Mouse (Mus musculus) lung, embryonic 15.5 days (tissue): ENCODE results near the gene Klhdc9. TPM values are rescaled to one million over a fixed set of nuclear protein-coding genes. Genes with fewer than 3 reads are reported as not detected.

Experiments used
- ATAC-seq: fragments of 200-750 bp; cut with Nextera tagmentation; 2 replicates; pipeline ENCODE4 v1.8.0; 2017; ENCODE audit warnings: moderate number of reproducible peaks, borderline replicate concordance; ENCODE audit not compliant: low FRiP score, low TSS enrichment; ENCODE audit errors: extremely low read depth
- H3K27ac ChIP-seq: fragments of 300-500 bp; sonication (generic); 2 replicates; pipeline ENCODE4 v1.5.1; 2015; ENCODE audit warnings: moderate library complexity, mild to moderate bottlenecking, inconsistent platforms
- H3K27me3 ChIP-seq: fragments of 300-500 bp; sonication (generic); 2 replicates; pipeline ENCODE4 v1.6.1; 2015; ENCODE audit warnings: inconsistent platforms
- H3K36me3 ChIP-seq: fragments of 300-500 bp; sonication (generic); 2 replicates; pipeline ENCODE4 v1.6.1; 2015; ENCODE audit warnings: inconsistent platforms
- H3K4me1 ChIP-seq: fragments of 300-500 bp; sonication (generic); 2 replicates; pipeline ENCODE4 v1.6.1; 2015; ENCODE audit warnings: inconsistent platforms
- H3K4me2 ChIP-seq: fragments of 300-500 bp; sonication (generic); 2 replicates; pipeline ENCODE4 v1.6.1; 2015; ENCODE audit warnings: inconsistent platforms, mild to moderate bottlenecking, moderate library complexity
- H3K4me3 ChIP-seq: fragments of 300-500 bp; sonication (generic); 2 replicates; pipeline ENCODE4 v1.5.1; 2015; ENCODE audit warnings: mild to moderate bottlenecking, inconsistent platforms
- H3K9ac ChIP-seq: fragments of 300-500 bp; sonication (generic); 2 replicates; pipeline ENCODE4 v1.6.1; 2015; ENCODE audit warnings: inconsistent platforms
- H3K9me3 ChIP-seq: fragments of 300-500 bp; sonication (generic); 2 replicates; pipeline ENCODE4 v1.6.1; 2016; ENCODE audit warnings: inconsistent platforms
- WGBS: fragments of 180-500 bp; shearing (Covaris S2); methylation state at CpG from one replicate; pipeline ENCODE4 v1.1.7; 2015; 5-methylcytosine and 5-hydroxymethylcytosine counted together
- polyA plus RNA-seq: library from polyadenylated mRNA; unstranded; fragments of >200 nt; fragmentation: Nextera tagmentation; extraction: Ambion mirVana; gene quantifications from 2 replicates; pipeline ENCODE4 v1.2.1, GENCODE M21; 2015

Gene Klhdc9
- polyA plus RNA-seq, 1 experiment from 2014 or later, result 2.6 TPM

DNA sequence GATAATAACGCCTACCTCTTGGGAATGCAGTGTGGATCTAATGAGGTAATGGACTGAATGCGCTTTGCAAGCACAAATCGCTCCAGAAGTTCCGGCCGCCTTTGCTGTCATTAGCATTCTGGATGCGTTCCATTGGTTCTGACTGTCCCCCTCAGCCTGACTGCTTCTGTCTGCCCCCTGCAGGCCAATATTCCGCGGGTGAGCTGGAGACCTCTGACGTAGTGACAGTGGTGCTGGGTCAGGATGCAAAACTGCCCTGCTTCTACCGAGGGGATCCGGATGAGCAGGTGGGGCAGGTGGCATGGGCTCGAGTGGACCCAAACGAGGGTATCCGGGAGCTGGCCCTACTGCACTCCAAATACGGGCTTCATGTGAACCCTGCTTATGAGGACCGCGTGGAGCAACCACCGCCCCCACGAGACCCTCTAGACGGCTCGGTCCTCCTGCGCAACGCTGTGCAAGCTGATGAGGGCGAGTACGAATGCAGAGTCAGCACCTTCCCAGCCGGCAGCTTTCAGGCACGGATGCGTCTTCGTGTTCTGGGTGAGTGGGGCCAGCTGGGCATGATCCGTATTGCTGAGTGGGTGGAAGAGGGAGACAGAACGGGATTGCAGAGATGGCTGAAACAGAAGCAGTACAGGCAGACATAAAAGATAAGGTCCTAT lies 19.5 kb upstream of the Klhdc9 start:
- 2% methylated on average over 31 of the region's 31 CpGs for WGBS
- H3K4me1 ChIP-seq, result peaks cover 18% of the 10 kb centered on the region
- H3K9me3 ChIP-seq, result no peaks in the 10 kb centered on the region
- peak overlapping the region; percentile 18; the same call in 1 of the 2 replicates for H3K4me3 ChIP-seq
- no peak overlapping the region for H3K27ac ChIP-seq
- peak; percentile 62; the same call in 1 of the 2 replicates for ATAC-seq
- H3K36me3 ChIP-seq, result no peaks in the 10 kb centered on the region
- peaks cover 19% of the 10 kb centered on the region for H3K27me3 ChIP-seq
- H3K4me2 ChIP-seq, result peak overlapping the region; percentile 60
- H3K9ac ChIP-seq, result no peak overlapping the region

DNA sequence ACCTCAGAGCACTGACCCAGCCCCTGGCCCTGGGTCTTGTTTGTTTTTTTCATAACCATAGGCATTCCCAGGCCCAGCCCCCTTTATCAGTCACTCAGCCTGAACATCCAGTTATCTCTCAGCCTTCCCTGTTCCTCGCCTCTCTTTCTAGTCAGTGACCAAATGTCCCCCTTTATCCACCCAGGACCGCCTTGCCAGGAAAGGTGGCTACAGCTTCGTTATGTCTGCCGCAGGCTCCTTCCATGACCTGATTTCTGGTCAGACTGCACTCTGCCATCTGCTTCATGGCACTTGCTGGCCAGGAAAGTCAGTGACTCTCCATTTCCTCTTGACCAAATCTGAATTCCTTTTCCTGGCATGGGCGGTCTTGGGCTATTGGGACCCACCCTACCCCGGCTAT lies 17.7 kb upstream of the Klhdc9 start:
- H3K4me2 ChIP-seq, result no peak overlapping the region
- no peaks in the 10 kb centered on the region for H3K9me3 ChIP-seq
- peaks cover 30% of the 10 kb centered on the region for H3K4me1 ChIP-seq
- H3K27me3 ChIP-seq, result peaks cover 19% of the 10 kb centered on the region
- H3K27ac ChIP-seq, result no peak overlapping the region
- H3K9ac ChIP-seq, result no peak overlapping the region
- no peaks in the 10 kb centered on the region for H3K36me3 ChIP-seq
- no peak overlapping the region for H3K4me3 ChIP-seq
- no peak for ATAC-seq
- WGBS, result 76% methylated on average over 6 of the region's 6 CpGs

DNA sequence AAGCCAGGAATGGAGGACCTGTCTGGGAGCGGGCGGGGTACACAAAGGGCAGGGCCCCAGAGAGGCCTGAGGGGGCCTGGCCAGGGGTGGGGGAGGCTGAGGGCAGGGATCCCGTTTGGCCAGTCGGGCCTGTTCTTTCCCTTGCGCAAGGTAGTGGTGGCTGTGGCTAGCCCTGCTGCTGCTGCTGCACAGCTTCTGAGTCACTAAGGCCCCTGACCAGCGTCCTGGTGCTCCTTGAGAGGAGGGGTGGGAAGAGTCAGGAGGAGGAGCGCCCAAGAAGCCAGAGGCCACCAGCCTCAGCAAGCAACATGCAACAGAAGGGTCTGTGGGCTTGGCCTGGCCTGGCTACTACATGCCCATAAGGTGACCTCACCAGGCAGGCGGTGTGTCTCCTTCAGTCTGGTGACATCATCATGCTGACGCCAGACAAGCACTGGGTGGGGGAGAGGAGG lies 15.1 kb upstream of the Klhdc9 start:
- WGBS, result 33% methylated on average over 9 of the region's 9 CpGs
- Histone ChIP-seq H3K9ac (no peak overlapping the region), H3K4me2 (no peak overlapping the region), H3K4me1 (peaks cover 36% of the 10 kb centered on the region), H3K27ac (peak overlapping the region; percentile 20), H3K9me3 (no peaks in the 10 kb centered on the region), H3K36me3 (no peaks in the 10 kb centered on the region), H3K27me3 (peaks cover 16% of the 10 kb centered on the region), H3K4me3 (no peak overlapping the region)
- peak; percentile 48 for ATAC-seq

DNA sequence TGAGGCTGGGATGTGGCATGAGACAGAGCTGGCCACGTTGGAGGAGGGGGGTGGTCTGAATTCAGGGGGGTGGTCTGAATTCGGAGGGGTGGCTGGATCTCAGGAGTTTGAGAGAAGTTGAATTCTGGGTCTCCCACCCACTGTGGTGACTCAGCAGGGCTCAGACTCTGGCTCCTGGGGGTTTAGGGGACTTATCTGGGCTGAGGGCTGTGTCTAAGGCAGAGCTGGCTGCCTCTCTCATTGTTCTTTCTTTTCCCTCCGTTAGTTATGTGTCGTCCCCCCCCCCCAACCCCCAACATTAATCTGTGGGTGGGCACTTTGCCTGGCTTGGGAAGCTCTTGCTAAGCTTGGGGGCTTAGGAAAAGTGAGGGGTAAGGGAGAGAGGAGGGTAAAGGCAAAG lies 13.3 kb upstream of the Klhdc9 start:
- Histone ChIP-seq H3K27me3 (no peaks in the 10 kb centered on the region), H3K4me1 (peaks cover 25% of the 10 kb centered on the region; the same call in 1 of the 2 replicates), H3K4me3 (no peak overlapping the region), H3K9ac (no peak overlapping the region), H3K9me3 (no peaks in the 10 kb centered on the region), H3K36me3 (no peaks in the 10 kb centered on the region), H3K27ac (no peak overlapping the region), H3K4me2 (no peak overlapping the region)
- ATAC-seq, result no peak
- 8% methylated on average over 2 of the region's 4 CpGs for WGBS

DNA sequence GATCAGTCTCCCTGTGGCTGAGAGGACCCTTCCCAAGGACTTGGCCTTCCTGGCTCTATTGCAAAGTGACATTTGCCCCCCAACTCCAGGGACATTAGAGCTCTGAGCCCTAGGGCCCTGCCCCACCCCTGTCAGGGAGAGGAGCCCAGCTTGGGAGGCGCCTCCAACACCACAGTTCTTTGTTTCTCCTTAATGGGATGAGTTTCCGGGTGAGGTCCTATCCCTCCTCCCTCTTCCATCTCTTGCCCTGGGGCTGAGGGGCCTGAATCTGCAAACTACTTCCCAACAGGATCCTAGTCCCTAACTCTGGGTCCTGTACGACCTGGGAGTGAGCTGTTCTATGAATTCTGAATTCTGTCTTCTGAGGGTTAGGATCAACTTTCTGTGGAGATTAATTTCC lies 12.3 kb upstream of the Klhdc9 start:
- no peak overlapping the region for H3K27ac ChIP-seq
- no peak overlapping the region for H3K9ac ChIP-seq
- no peaks in the 10 kb centered on the region for H3K27me3 ChIP-seq
- no peaks in the 10 kb centered on the region for H3K9me3 ChIP-seq
- H3K4me2 ChIP-seq, result no peak overlapping the region
- no peaks in the 10 kb centered on the region for H3K36me3 ChIP-seq
- 48% methylated on average over 3 of the region's 3 CpGs for WGBS
- no peak overlapping the region for H3K4me3 ChIP-seq
- peaks cover 25% of the 10 kb centered on the region; the same call in 1 of the 2 replicates for H3K4me1 ChIP-seq
- no peak for ATAC-seq

DNA sequence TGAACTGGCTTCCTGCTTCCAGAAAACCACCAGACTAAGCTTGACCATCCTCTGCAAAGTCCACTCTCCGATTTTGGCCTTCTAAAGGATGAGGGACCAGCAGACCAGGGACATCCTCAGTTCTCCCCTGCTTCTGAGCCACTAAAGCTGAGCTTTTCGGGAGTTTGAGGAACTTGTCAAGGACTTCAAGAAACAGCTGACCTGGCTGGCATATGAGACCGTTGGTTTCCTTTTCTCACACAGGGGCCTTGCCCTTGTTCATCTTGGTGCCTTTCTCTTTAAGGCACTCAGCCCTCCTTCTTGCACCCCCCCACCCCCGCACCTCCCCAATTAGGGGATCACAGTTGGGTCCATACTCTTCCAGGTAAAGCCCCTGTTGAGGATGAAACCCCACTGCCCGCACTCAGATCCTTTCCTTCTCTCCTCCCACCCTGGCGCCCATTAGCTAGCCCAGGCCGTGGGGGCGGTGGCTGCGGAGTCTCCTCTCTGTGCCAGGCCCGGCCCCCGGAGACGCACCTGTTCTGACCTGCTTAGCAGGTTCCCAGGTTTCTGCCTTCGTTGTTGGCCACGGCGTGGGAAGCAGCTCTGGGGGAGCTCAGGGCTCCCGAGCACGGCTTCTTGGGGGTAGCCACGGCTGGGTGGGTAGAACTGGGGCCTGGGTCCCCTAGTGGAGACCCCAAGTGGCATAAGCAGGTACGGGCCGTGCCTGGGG lies 9.4 kb upstream of the Klhdc9 start, which contains the start of gene Nectin4:
Nectin4 (plus strand) TSS at position 255 of the 712 bp plus-strand sequence.
- peak within 1 kb of the TSS; percentile 41 for H3K4me2 ChIP-seq
- H3K27me3 ChIP-seq, result no peaks in the 10 kb centered on the region
- H3K9me3 ChIP-seq, result no peaks in the 10 kb centered on the region
- H3K4me1 ChIP-seq, result 0 out of 2 replicates have a peak, but pooled peaks cover 17% of the 10 kb centered on the region
- WGBS, result 26% methylated on average over 20 of the region's 20 CpGs
- peak within 1 kb of the TSS; percentile 18 for H3K4me3 ChIP-seq
- H3K36me3 ChIP-seq, result no peaks in the 10 kb centered on the region
- H3K27ac ChIP-seq, result peak within 1 kb of the TSS; percentile 58
- no peak within 1 kb of the TSS for H3K9ac ChIP-seq
- ATAC-seq, result peak; percentile 69

DNA sequence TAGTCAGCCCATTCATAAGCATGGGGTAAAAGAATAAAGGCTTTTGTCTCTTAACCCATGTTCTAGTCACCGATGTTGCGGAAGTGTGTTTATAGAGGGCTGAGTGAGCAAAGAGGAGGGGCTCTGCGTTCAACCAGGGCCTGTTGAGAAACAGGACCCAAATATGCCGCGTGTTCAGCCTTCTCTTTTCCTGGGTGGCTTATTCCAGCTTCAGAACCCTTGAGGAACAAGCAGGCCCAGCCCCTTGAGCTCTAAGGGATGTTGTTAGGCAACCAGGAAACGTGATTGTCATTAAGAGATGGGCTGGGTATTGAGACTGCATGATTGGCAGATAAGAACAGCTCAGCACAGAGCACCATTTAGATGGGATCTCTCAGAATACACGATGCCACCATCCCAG lies 5.3 kb upstream of the Klhdc9 start:
- WGBS, result 58% methylated on average over 7 of the region's 7 CpGs
- Histone ChIP-seq H3K27ac (no peak overlapping the region), H3K9me3 (no peaks in the 10 kb centered on the region), H3K4me1 (peaks cover 7% of the 10 kb centered on the region; the same call in 1 of the 2 replicates), H3K36me3 (no peaks in the 10 kb centered on the region), H3K4me2 (no peak overlapping the region), H3K27me3 (no peaks in the 10 kb centered on the region), H3K9ac (no peak overlapping the region), H3K4me3 (no peak overlapping the region)
- no peak for ATAC-seq

DNA sequence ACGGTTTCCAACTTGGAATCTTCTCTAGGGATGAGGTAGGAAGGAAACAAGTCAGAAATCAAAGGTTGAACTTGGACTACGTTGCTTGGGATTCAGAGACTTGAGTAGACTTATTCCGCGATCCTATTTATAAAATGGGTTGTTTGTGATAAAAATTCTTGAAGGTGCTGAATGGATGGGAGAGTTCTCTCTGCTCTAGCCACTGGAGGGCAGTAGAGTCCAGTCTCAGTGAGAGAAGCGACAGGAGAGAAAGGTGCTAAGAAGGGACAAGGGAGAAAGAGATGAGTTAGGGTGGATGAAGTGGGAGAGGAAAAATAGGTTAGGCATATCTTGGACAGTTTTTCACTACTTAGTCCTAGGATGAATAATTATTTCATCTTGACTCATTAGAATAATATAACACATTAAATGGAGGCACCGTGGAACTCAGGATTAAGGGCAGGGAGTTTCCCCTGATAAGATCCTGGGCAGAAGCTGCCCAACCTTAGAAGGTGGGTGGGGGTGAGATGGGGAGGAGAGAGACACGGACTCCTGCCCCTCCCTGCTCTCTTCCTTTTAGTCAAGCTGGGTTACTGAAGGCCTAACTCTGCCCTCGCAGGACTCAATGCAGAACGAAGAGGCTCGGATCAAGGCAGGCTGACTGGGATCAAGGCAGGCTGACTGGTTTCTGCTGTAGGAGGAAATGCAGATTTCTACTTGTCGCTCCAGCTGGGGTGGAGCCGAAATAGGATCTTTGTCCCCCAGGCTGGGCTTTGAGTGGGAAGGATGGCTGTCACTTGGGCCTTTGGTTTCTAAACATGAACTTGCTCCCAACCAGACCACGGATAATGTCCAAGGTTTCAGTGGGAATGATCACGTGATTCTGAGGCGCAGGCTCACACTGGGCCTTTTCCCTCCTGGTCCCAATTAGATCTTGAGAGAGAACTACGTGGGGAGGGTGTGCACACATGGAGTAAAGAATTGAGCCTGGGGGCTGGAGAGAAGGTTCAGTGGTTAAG lies 807 bp upstream of the Klhdc9 start:
- Histone ChIP-seq H3K4me3 (peak overlapping the region; percentile 49), H3K36me3 (peaks cover 28% of the 10 kb centered on the region), H3K4me2 (peak overlapping the region; percentile 75), H3K9me3 (no peaks in the 10 kb centered on the region; the same call in 1 of the 2 replicates), H3K27me3 (no peaks in the 10 kb centered on the region), H3K4me1 (peaks cover 15% of the 10 kb centered on the region), H3K27ac (peak overlapping the region; percentile 25; the same call in 1 of the 2 replicates), H3K9ac (peak overlapping the region; percentile 42)
- peak; percentile 66; the same call in 1 of the 2 replicates for ATAC-seq
- WGBS, result 32% methylated on average over 16 of the region's 16 CpGs

DNA sequence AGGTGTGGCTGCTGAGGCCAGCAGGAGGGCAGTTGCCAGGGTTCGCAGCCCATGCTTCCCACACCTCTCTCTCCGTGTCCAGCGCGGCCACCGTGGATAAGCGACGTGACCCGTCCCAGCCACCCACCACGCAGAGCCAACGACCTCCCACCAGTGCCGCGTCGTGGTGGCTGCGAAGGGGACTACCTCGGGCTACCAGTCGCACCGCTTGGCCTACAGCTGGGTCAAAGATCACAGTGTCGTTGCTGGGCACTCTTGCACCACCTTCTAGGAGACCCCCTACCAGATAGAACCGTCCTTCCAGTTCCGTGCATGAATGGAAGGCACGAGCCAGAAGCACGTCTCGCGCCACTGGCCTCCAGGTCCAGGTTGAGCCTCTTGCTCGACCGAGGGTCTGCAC lies 345 bp downstream of the Klhdc9 start:
- peak; percentile 37; the same call in 1 of the 2 replicates for ATAC-seq
- Histone ChIP-seq H3K27ac (no peak overlapping the region), H3K4me1 (peaks cover 15% of the 10 kb centered on the region), H3K36me3 (peaks cover 30% of the 10 kb centered on the region), H3K27me3 (no peaks in the 10 kb centered on the region), H3K4me2 (peak overlapping the region; percentile 75), H3K9me3 (no peaks in the 10 kb centered on the region; the same call in 1 of the 2 replicates), H3K9ac (peak overlapping the region; percentile 42), H3K4me3 (peak overlapping the region; percentile 49)
- WGBS, result 8% methylated on average over 26 of the region's 26 CpGs

DNA sequence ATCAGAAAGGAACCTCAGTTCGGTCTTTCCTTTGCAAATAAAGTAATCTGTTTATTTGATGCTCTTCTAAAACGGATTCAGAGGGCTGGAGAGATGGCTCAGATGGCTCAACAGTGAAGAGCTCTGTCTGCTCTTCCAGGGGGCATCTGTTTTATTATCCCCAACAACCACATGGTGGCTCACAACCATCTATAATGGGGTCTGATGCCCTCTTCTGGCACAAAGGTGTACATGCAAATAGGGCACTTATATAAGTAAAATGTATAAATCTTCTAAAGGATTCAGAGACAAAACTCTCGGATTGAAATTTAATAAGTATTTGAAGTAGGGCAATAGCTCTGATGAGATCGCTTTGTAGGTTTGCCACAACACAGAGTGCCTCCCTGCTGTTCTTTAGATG lies 2.2 kb downstream of the Klhdc9 start:
- Histone ChIP-seq H3K4me1 (peaks cover 16% of the 10 kb centered on the region), H3K27me3 (no peaks in the 10 kb centered on the region), H3K36me3 (peaks cover 30% of the 10 kb centered on the region), H3K4me2 (no peak overlapping the region), H3K9me3 (no peaks in the 10 kb centered on the region; the same call in 1 of the 2 replicates), H3K4me3 (no peak overlapping the region), H3K9ac (no peak overlapping the region), H3K27ac (no peak overlapping the region)
- ATAC-seq, result no peak
- 63% methylated on average over 4 of the region's 4 CpGs for whole genome bisulfite sequencing

DNA sequence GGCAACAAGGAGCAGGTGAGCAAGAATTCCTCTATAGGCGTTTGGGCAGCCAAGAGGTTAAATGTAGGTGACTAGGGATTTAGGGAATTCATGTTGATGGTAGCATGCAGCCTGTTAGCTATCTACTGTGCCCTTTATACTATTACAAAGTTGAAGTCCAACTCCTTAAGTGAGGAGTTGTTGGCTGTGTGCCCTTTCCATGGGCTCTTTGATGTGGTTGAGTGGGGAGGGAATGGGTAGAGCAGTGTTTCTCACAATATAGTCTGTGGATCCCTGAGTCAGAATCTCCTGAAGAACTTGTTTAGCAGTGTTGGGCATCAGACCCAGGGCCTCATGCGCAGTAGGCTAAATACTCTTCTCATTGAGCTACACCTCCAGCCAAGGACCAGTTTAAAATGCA lies 3.8 kb downstream of the Klhdc9 start:
- Histone ChIP-seq H3K9ac (no peak overlapping the region), H3K4me1 (peaks cover 25% of the 10 kb centered on the region), H3K27me3 (no peaks in the 10 kb centered on the region), H3K4me3 (no peak overlapping the region), H3K36me3 (peaks cover 30% of the 10 kb centered on the region), H3K4me2 (no peak overlapping the region), H3K9me3 (no peaks in the 10 kb centered on the region; the same call in 1 of the 2 replicates), H3K27ac (no peak overlapping the region)
- WGBS, result 77% methylated on average over 2 of the region's 2 CpGs
- no peak for ATAC-seq
